Comparison of ENCODE assay signal across 8 mouse cellular contexts in genomic region chr2:179307286-179307931, GRCm38 (mm10).
DNase-seq lines count a peak whose midpoint lies in the region; ATAC-seq lines count a peak whose summit lies in the region.

No protein-coding gene starts in this region.

- 5% methylated on average over 11 of the region's 11 CpGs for WGBS in embryonic facial prominence, embryonic 11.5 days
- WGBS in hindbrain, embryonic 14.5 days: 3% methylated on average over 11 of the region's 11 CpGs
- WGBS in neural tube, embryonic 11.5 days: 3% methylated on average over 11 of the region's 11 CpGs

- H3K36me3 ChIP-seq in embryonic facial prominence, embryonic 11.5 days (replicated peaks; ENCODE audit: control insufficient read depth, insufficient read depth, low read depth, low read length): no peaks in the 10 kb centered on the region
- no peaks in the 10 kb centered on the region for H3K36me3 ChIP-seq in hindbrain, embryonic 14.5 days (replicated peaks; ENCODE audit: control insufficient read depth, insufficient read depth)
- H3K36me3 ChIP-seq in neural tube, embryonic 11.5 days (ENCODE audit: control insufficient read depth, insufficient read depth, low read length): no peaks in the 10 kb centered on the region

- no peaks in the 10 kb centered on the region for H3K4me1 ChIP-seq in embryonic facial prominence, embryonic 11.5 days (ENCODE audit: control insufficient read depth, insufficient read depth, low read length)
- H3K4me1 ChIP-seq in hindbrain, embryonic 14.5 days (replicated peaks; ENCODE audit: control insufficient read depth, insufficient read depth, low read length): peaks cover 18% of the 10 kb centered on the region
- H3K4me1 ChIP-seq in neural tube, embryonic 11.5 days (ENCODE audit: control insufficient read depth, insufficient read depth, low read length): peaks cover 10% of the 10 kb centered on the region; the same call in 1 of the 2 replicates

- no peak overlapping the region for H3K27ac ChIP-seq in embryonic facial prominence, embryonic 11.5 days (replicated peaks; ENCODE audit: low read depth, low read length)
- 0 out of 2 replicates have a peak overlapping the region, but pooled peaks have one; percentile 22 for H3K27ac ChIP-seq in hindbrain, embryonic 14.5 days
- no peak overlapping the region for H3K27ac ChIP-seq in neural tube, embryonic 11.5 days (ENCODE audit: low read depth, low read length)

- ATAC-seq in embryonic facial prominence, embryonic 11.5 days (replicated peaks; ENCODE audit: insufficient number of reproducible peaks, low FRiP score, low TSS enrichment, low read depth): peak; percentile 83
- ATAC-seq in hindbrain, embryonic 14.5 days (ENCODE audit: low FRiP score): peak; percentile 83
- peak; percentile 87 for ATAC-seq in neural tube, embryonic 11.5 days (ENCODE audit: insufficient read depth, low FRiP score, low TSS enrichment)
- no peak for ATAC-seq in activated CD4-positive, CD25-positive, alpha-beta regulatory T cell, adult 4 months

- peak; percentile 17 to 33 for DNase-seq in kidney, postnatal 4 days
- no peak for DNase-seq in kidney, postnatal 10 days
- peak; percentile 57 for DNase-seq in embryonic facial prominence, embryonic 11.5 days (ENCODE audit: low spot score)
- peak; percentile 59 for DNase-seq in hindbrain, embryonic 14.5 days (ENCODE audit: low spot score)
- peak; percentile 54 for DNase-seq in neural tube, embryonic 11.5 days (ENCODE audit: low spot score)
- DNase-seq in urinary bladder, postnatal 4 days (ENCODE audit: low spot score in 2 of 2): no peak
- DNase-seq in testis, postnatal 10 days (ENCODE audit: low spot score): no peak

- no peak overlapping the region for H3K4me3 ChIP-seq in embryonic facial prominence, embryonic 11.5 days (ENCODE audit: low read depth, low read length)
- no peak overlapping the region for H3K4me3 ChIP-seq in hindbrain, embryonic 14.5 days (replicated peaks; ENCODE audit: low read length)
- H3K4me3 ChIP-seq in neural tube, embryonic 11.5 days (ENCODE audit: low read depth, low read length): no peak overlapping the region

- H3K27me3 ChIP-seq in embryonic facial prominence, embryonic 11.5 days (ENCODE audit: control insufficient read depth, insufficient read depth, low read length): no peaks in the 10 kb centered on the region; the same call in 1 of the 2 replicates
- no peaks in the 10 kb centered on the region; the same call in 1 of the 2 replicates for H3K27me3 ChIP-seq in hindbrain, embryonic 14.5 days (ENCODE audit: control insufficient read depth, insufficient read depth, low read length)
- no peaks in the 10 kb centered on the region for H3K27me3 ChIP-seq in neural tube, embryonic 11.5 days (ENCODE audit: control insufficient read depth, insufficient read depth, low read length)

- no peaks in the 10 kb centered on the region for H3K9me3 ChIP-seq in embryonic facial prominence, embryonic 11.5 days (replicated peaks; ENCODE audit: control insufficient read depth, low read length)
- no peaks in the 10 kb centered on the region for H3K9me3 ChIP-seq in hindbrain, embryonic 14.5 days (ENCODE audit: control insufficient read depth, low read length)
- H3K9me3 ChIP-seq in neural tube, embryonic 11.5 days (ENCODE audit: control insufficient read depth, low read length): no peaks in the 10 kb centered on the region

- no peak overlapping the region for H3K9ac ChIP-seq in embryonic facial prominence, embryonic 11.5 days (replicated peaks; ENCODE audit: low read length)
- no peak overlapping the region for H3K9ac ChIP-seq in hindbrain, embryonic 14.5 days
- H3K9ac ChIP-seq in neural tube, embryonic 11.5 days (ENCODE audit: low read length): no peak overlapping the region

- no peak overlapping the region for H3K4me2 ChIP-seq in embryonic facial prominence, embryonic 11.5 days (ENCODE audit: low read depth, low read length)
- no peak overlapping the region for H3K4me2 ChIP-seq in hindbrain, embryonic 14.5 days (replicated peaks)
- H3K4me2 ChIP-seq in neural tube, embryonic 11.5 days (ENCODE audit: low read depth): no peak overlapping the region

Comparison
In these comparisons a context has a peak if more than half of its experiments do, and no peak if none do; other contexts are left out.
1. DNase-seq: peak in kidney, postnatal 4 days (2 of 2), embryonic facial prominence, embryonic 11.5 days (single experiment), hindbrain, embryonic 14.5 days (single experiment) and neural tube, embryonic 11.5 days (single experiment); none in kidney, postnatal 10 days (single experiment), urinary bladder, postnatal 4 days (0 of 2) and testis, postnatal 10 days (single experiment).